Mouse (Mus musculus): ENCODE measurements around the gene Atad1. TPM values are rescaled to one million over a fixed set of nuclear protein-coding genes. Genes with fewer than 3 reads are reported as not detected.

Atad1 gene
- polyA plus RNA-seq, 1 experiment from 2014 or later: 68.7 TPM

GRCm38 (mm10) chr19:32754188-32755000 is 14.8 kb upstream of the Atad1 start:
- Histone ChIP-seq H3K4me3 (replicated peaks; ENCODE audit: low read length) (no peak overlapping the region), H3K36me3 (ENCODE audit: control insufficient read depth, insufficient read depth, low read length) (no peaks in the 10 kb centered on the region), H3K27me3 (ENCODE audit: control insufficient read depth, insufficient read depth, low read length) (no peaks in the 10 kb centered on the region; the same call in 1 of the 2 replicates), H3K27ac (ENCODE audit: low read length) (no peak overlapping the region), H3K9ac (ENCODE audit: low read length) (no peak overlapping the region), H3K4me1 (ENCODE audit: control insufficient read depth, insufficient read depth, low read length) (peaks cover 9% of the 10 kb centered on the region; the same call in 1 of the 2 replicates), H3K9me3 (replicated peaks; ENCODE audit: control insufficient read depth, low read length) (no peaks in the 10 kb centered on the region), H3K4me2 (ENCODE audit: low read depth, low read length) (no peak overlapping the region)
- no peak for ATAC-seq (ENCODE audit: insufficient read depth, low FRiP score)
- WGBS: 37% methylated on average over 15 of the region's 15 CpGs

DNA sequence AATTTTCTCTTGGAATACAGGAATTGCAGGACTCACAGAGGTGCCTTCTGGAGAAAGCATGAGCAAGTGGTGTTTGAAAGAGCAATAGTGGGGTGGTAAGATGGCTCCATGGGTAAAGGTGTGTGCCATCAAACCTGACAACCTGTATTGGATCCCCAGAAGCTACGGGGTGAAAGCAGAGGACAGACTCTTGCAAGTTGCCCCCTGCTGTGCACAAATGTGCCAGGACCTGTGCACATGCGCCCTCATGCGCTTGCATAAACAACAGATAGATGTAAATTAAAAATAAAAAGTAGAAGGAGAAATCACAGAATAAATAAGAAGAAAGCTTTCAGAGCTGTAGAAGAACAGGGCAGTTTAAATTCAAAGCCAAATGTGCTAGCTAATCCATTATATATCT is 13.8 kb upstream of the Atad1 start:
- 93% methylated on average over 3 of the region's 3 CpGs for WGBS
- Histone ChIP-seq H3K9ac (ENCODE audit: low read length) (no peak overlapping the region), H3K27ac (ENCODE audit: low read length) (no peak overlapping the region), H3K27me3 (ENCODE audit: control insufficient read depth, insufficient read depth, low read length) (no peaks in the 10 kb centered on the region; the same call in 1 of the 2 replicates), H3K4me1 (ENCODE audit: control insufficient read depth, insufficient read depth, low read length) (peaks cover 9% of the 10 kb centered on the region; the same call in 1 of the 2 replicates), H3K9me3 (replicated peaks; ENCODE audit: control insufficient read depth, low read length) (no peaks in the 10 kb centered on the region), H3K36me3 (ENCODE audit: control insufficient read depth, insufficient read depth, low read length) (no peaks in the 10 kb centered on the region), H3K4me2 (ENCODE audit: low read depth, low read length) (no peak overlapping the region), H3K4me3 (replicated peaks; ENCODE audit: low read length) (no peak overlapping the region)
- ATAC-seq (ENCODE audit: insufficient read depth, low FRiP score): no peak

GRCm38 (mm10) chr19:32752357-32752756 is 12.8 kb upstream of the Atad1 start:
- WGBS: 89% methylated on average over 6 of the region's 6 CpGs
- Histone ChIP-seq H3K4me3 (replicated peaks; ENCODE audit: low read length) (no peak overlapping the region), H3K27ac (ENCODE audit: low read length) (no peak overlapping the region), H3K4me2 (ENCODE audit: low read depth, low read length) (no peak overlapping the region), H3K4me1 (ENCODE audit: control insufficient read depth, insufficient read depth, low read length) (peaks cover 9% of the 10 kb centered on the region; the same call in 1 of the 2 replicates), H3K9me3 (replicated peaks; ENCODE audit: control insufficient read depth, low read length) (no peaks in the 10 kb centered on the region), H3K9ac (ENCODE audit: low read length) (no peak overlapping the region), H3K36me3 (ENCODE audit: control insufficient read depth, insufficient read depth, low read length) (no peaks in the 10 kb centered on the region), H3K27me3 (ENCODE audit: control insufficient read depth, insufficient read depth, low read length) (no peaks in the 10 kb centered on the region; the same call in 1 of the 2 replicates)
- ATAC-seq (ENCODE audit: insufficient read depth, low FRiP score): no peak

- Histone ChIP-seq H3K27ac (ENCODE audit: low read length) (no peak overlapping the region), H3K4me2 (ENCODE audit: low read depth, low read length) (no peak overlapping the region), H3K27me3 (ENCODE audit: control insufficient read depth, insufficient read depth, low read length) (no peaks in the 10 kb centered on the region; the same call in 1 of the 2 replicates), H3K9me3 (replicated peaks; ENCODE audit: control insufficient read depth, low read length) (no peaks in the 10 kb centered on the region), H3K9ac (ENCODE audit: low read length) (no peak overlapping the region), H3K4me1 (ENCODE audit: control insufficient read depth, insufficient read depth, low read length) (no peaks in the 10 kb centered on the region), H3K36me3 (ENCODE audit: control insufficient read depth, insufficient read depth, low read length) (no peaks in the 10 kb centered on the region), H3K4me3 (replicated peaks; ENCODE audit: low read length) (no peak overlapping the region)
- no peak for ATAC-seq (ENCODE audit: insufficient read depth, low FRiP score)
- 25% methylated on average over 6 of the region's 6 CpGs for WGBS
Measured at GRCm38 (mm10) chr19:32749425-32749824, 9.8 kb upstream of the Atad1 start.

GRCm38 (mm10) chr19:32740641-32741345 is 1.2 kb upstream of the Atad1 start:
- no peak overlapping the region for H3K9ac ChIP-seq (ENCODE audit: low read length)
- no peaks in the 10 kb centered on the region for H3K27me3 ChIP-seq (ENCODE audit: control insufficient read depth, insufficient read depth, low read length)
- H3K4me2 ChIP-seq (ENCODE audit: low read depth, low read length): no peak overlapping the region
- 83% methylated on average over 4 of the region's 4 CpGs for WGBS
- no peak overlapping the region for H3K4me3 ChIP-seq (replicated peaks; ENCODE audit: low read length)
- H3K4me1 ChIP-seq (ENCODE audit: control insufficient read depth, insufficient read depth, low read length): no peaks in the 10 kb centered on the region
- no peaks in the 10 kb centered on the region for H3K36me3 ChIP-seq (ENCODE audit: control insufficient read depth, insufficient read depth, low read length)
- H3K9me3 ChIP-seq (replicated peaks; ENCODE audit: control insufficient read depth, low read length): no peaks in the 10 kb centered on the region
- no peak for ATAC-seq (ENCODE audit: insufficient read depth, low FRiP score)
- no peak overlapping the region for H3K27ac ChIP-seq (ENCODE audit: low read length)

GRCm38 (mm10) chr19:32737844-32738243 is 1.7 kb downstream of the Atad1 start:
- WGBS: 80% methylated on average over 7 of the region's 7 CpGs
- no peaks in the 10 kb centered on the region for H3K36me3 ChIP-seq (ENCODE audit: control insufficient read depth, insufficient read depth, low read length)
- no peak overlapping the region for H3K4me2 ChIP-seq (ENCODE audit: low read depth, low read length)
- H3K9me3 ChIP-seq (replicated peaks; ENCODE audit: control insufficient read depth, low read length): no peaks in the 10 kb centered on the region
- no peak for ATAC-seq (ENCODE audit: insufficient read depth, low FRiP score)
- no peaks in the 10 kb centered on the region for H3K27me3 ChIP-seq (ENCODE audit: control insufficient read depth, insufficient read depth, low read length)
- no peak overlapping the region for H3K27ac ChIP-seq (ENCODE audit: low read length)
- H3K4me3 ChIP-seq (replicated peaks; ENCODE audit: low read length): no peak overlapping the region
- H3K4me1 ChIP-seq (ENCODE audit: control insufficient read depth, insufficient read depth, low read length): no peaks in the 10 kb centered on the region
- H3K9ac ChIP-seq (ENCODE audit: low read length): no peak overlapping the region

GRCm38 (mm10) chr19:32732922-32733321 is 6.7 kb downstream of the Atad1 start:
- Histone ChIP-seq H3K27ac (ENCODE audit: low read length) (no peak overlapping the region), H3K9me3 (replicated peaks; ENCODE audit: control insufficient read depth, low read length) (no peaks in the 10 kb centered on the region), H3K9ac (ENCODE audit: low read length) (no peak overlapping the region), H3K36me3 (ENCODE audit: control insufficient read depth, insufficient read depth, low read length) (no peaks in the 10 kb centered on the region), H3K4me2 (ENCODE audit: low read depth, low read length) (no peak overlapping the region), H3K4me3 (replicated peaks; ENCODE audit: low read length) (no peak overlapping the region), H3K4me1 (ENCODE audit: control insufficient read depth, insufficient read depth, low read length) (no peaks in the 10 kb centered on the region), H3K27me3 (ENCODE audit: control insufficient read depth, insufficient read depth, low read length) (no peaks in the 10 kb centered on the region)
- ATAC-seq (ENCODE audit: insufficient read depth, low FRiP score): no peak

- ATAC-seq (ENCODE audit: insufficient read depth, low FRiP score): no peak
- Histone ChIP-seq H3K4me3 (replicated peaks; ENCODE audit: low read length) (no peak overlapping the region), H3K9me3 (replicated peaks; ENCODE audit: control insufficient read depth, low read length) (no peaks in the 10 kb centered on the region), H3K27ac (ENCODE audit: low read length) (no peak overlapping the region), H3K36me3 (ENCODE audit: control insufficient read depth, insufficient read depth, low read length) (no peaks in the 10 kb centered on the region), H3K9ac (ENCODE audit: low read length) (no peak overlapping the region), H3K27me3 (ENCODE audit: control insufficient read depth, insufficient read depth, low read length) (peaks cover 5% of the 10 kb centered on the region; the same call in 1 of the 2 replicates), H3K4me1 (ENCODE audit: control insufficient read depth, insufficient read depth, low read length) (peaks cover 6% of the 10 kb centered on the region; the same call in 1 of the 2 replicates), H3K4me2 (ENCODE audit: low read depth, low read length) (no peak overlapping the region)
- WGBS: 87% methylated on average over 4 of the region's 4 CpGs
Measured at GRCm38 (mm10) chr19:32729785-32730184, 9.8 kb downstream of the Atad1 start.
